Mouse (Mus musculus) gastrocnemius, postnatal 10 days (tissue): ENCODE data around the gene Kcnma1. TPM values are rescaled to one million over a fixed set of nuclear protein-coding genes. Genes with fewer than 3 reads are reported as not detected.

Experiments
- DNase-seq: peaks from one replicate; pipeline ENCODE4 v3.0.0; 2021; ENCODE audit warnings: mixed read lengths
- total RNA-seq, 2 experiments: library from RNA; stranded (reverse); gene quantifications; 2 replicates each; pipeline ENCODE4 v1.2.3; 2021

The Kcnma1 gene
- total RNA-seq, 2 experiments from 2014 or later: 30.1 to 33.2 TPM

GRCm38 (mm10) chr14:23966471-23966870 lies 47.8 kb downstream of the Kcnma1 start:
- DNase-seq: no peak

- no peak for DNase-seq
These were observed 55.2 kb downstream of the Kcnma1 start for GRCm38 (mm10) chr14:23959061-23959460.

GRCm38 (mm10) chr14:23957270-23957669 lies 57.0 kb downstream of the Kcnma1 start:
- no peak for DNase-seq

- DNase-seq: peak; percentile 32
These were observed 70.4 kb downstream of the Kcnma1 start for GRCm38 (mm10) chr14:23943876-23944275.

GRCm38 (mm10) chr14:23943152-23943551 lies 71.1 kb downstream of the Kcnma1 start:
- DNase-seq: peak; percentile 25

GRCm38 (mm10) chr14:23942103-23942502 lies 72.2 kb downstream of the Kcnma1 start:
- DNase-seq: peak; percentile 57

GRCm38 (mm10) chr14:23935016-23935415 lies 79.3 kb downstream of the Kcnma1 start:
- no peak for DNase-seq

- DNase-seq: no peak
These were observed 82.6 kb downstream of the Kcnma1 start for GRCm38 (mm10) chr14:23931671-23932071.

- DNase-seq: no peak
These were observed 85.1 kb downstream of the Kcnma1 start for GRCm38 (mm10) chr14:23929168-23929567.

- DNase-seq: no peak
These were observed 90.9 kb downstream of the Kcnma1 start for GRCm38 (mm10) chr14:23923356-23923755.

GRCm38 (mm10) chr14:23922755-23923154 lies 91.5 kb downstream of the Kcnma1 start:
- DNase-seq: no peak

- DNase-seq: no peak
These were observed 103.1 kb downstream of the Kcnma1 start for GRCm38 (mm10) chr14:23911108-23911629.

- DNase-seq: no peak
These were observed 105.7 kb downstream of the Kcnma1 start for GRCm38 (mm10) chr14:23908564-23908963.

- peak; percentile 37 for DNase-seq
These were observed 111.5 kb downstream of the Kcnma1 start for GRCm38 (mm10) chr14:23902636-23903279.

- DNase-seq: no peak
These were observed 114.8 kb downstream of the Kcnma1 start for GRCm38 (mm10) chr14:23899462-23899861.

GRCm38 (mm10) chr14:23897815-23898214 lies 116.5 kb downstream of the Kcnma1 start:
- no peak for DNase-seq

- no peak for DNase-seq
These were observed 118.3 kb downstream of the Kcnma1 start for GRCm38 (mm10) chr14:23896036-23896435.

GRCm38 (mm10) chr14:23886112-23886511 lies 128.2 kb downstream of the Kcnma1 start:
- DNase-seq: no peak

- DNase-seq: peak; percentile 51
These were observed 128.8 kb downstream of the Kcnma1 start for GRCm38 (mm10) chr14:23885539-23885938.

GRCm38 (mm10) chr14:23885071-23885470 lies 129.2 kb downstream of the Kcnma1 start:
- no peak for DNase-seq

GRCm38 (mm10) chr14:23882001-23882400 lies 132.3 kb downstream of the Kcnma1 start:
- peak; percentile 18 for DNase-seq

GRCm38 (mm10) chr14:23879331-23879730 lies 135.0 kb downstream of the Kcnma1 start:
- no peak for DNase-seq

GRCm38 (mm10) chr14:23877561-23877960 lies 136.7 kb downstream of the Kcnma1 start:
- no peak for DNase-seq

- no peak for DNase-seq
These were observed 139.7 kb downstream of the Kcnma1 start for GRCm38 (mm10) chr14:23874545-23874944.
